Mouse (Mus musculus): ENCODE results near the gene Rpl23.
A peak's percentile ranks its signal among the peaks of the same experiment; 100 is the strongest.

Gene Rpl23

DNA sequence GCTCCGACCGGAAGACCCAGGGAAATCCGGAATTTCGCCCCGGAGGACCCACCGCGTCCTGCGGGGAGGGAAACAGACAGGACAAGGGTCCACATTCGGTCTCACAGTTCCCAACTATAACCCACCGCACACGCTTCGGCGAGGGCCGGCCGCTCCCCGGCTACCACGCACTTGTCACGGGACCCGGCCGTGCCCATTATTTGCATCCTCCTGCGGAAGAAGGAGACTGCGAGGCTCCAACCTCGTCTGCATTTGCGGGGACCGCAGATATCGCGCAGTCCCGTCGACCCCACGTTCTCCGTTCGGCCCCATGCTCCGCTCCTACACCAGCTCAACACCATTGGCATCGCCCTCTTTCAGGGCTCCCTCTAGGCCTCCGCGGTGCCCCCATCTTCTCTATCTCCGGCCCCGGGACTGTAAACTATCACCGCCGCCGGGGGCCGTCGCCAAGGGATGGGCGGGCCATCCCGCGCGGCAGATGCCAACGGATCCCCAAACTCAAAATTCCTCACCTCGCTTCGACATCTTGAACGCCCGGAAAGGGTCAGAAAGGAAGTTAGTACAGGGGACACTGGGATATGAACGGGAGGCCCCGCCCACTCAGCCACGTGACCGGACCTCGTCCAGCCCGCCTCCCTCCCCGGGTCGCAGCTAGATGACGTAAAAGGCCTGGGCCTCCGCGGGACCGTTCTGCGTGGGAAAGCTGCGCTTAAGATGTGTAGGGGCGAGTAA lies at the start of gene Rpl23:
Gene Rpl23 (minus strand): TSS at position 606 of the 732 bp plus-strand sequence.
- peak; percentile 98 for DNase-seq (ENCODE audit: low read depth, low spot score)

DNA sequence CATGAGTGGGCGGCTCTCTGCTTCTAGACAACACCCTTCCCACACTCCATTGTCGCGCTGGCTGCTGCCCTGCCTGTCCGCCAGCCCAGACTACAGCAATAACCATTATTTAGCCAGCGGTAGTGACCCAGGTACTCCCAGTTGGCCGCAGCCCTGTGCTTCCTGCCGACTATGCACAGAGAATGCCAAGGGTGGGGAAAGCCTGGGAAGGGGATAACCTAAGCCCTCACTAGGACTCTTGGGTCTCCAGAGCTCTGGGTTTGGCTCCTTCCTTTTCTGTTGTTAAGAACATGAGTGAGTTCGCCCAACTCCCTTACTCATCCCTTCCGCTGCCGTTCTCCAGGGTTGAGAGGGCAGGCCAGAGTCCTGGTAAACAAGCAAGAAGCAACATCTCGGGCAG lies 49.8 kb upstream of the Rpl23 start:
- DNase-seq (ENCODE audit: low read depth, low spot score) = no peak

DNA sequence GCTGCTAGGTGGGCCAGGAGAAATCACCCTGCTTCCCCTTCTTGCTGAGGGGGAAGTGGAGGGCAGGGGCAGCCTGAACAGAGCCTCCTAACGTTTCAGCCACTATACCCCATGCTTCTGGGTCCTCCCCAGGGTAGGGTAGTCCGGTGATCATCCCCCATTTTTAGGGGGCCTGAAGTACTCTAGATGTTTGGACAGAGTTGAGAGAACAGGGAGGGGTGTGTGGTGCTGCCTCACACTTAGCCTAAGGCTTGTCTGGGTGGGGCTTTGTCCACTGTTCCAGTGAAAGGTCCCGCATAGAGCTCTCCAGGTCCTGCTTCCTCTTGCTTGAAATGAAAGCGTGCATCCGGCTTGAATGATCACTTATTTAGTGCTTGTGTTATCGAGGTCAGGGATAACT lies 48.3 kb upstream of the Rpl23 start:
- DNase-seq (ENCODE audit: low read depth, low spot score) = peak; percentile 36

DNA sequence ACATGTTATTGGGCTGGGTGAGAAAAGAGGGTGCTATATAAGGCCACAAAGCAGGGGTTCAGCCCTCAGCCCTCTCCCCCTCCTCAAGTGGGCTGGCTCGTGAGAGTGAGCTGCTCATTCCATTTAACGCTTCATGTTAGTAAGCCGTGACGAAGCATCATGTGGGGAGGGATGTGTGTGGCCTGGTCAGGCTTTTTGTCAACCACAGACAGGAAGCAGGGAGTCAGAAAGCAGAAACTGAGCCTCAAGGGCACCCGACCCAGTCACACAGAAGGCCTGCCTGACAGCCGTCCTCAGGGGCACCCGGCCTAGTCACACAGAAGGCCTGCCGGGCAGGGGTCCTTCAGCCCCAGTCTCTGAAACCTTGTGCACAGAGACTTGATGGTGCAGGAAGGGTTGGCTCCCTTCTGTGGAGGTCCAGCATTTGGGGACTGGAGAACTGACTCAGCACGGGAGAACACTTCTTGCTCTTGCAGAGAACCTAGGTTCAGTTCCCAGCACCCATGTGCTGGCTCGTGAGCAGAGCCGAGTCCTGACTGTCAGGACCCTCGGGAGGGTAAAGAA lies 47.8 kb upstream of the Rpl23 start:
- DNase-seq (ENCODE audit: low read depth, low spot score) = no peak

DNA sequence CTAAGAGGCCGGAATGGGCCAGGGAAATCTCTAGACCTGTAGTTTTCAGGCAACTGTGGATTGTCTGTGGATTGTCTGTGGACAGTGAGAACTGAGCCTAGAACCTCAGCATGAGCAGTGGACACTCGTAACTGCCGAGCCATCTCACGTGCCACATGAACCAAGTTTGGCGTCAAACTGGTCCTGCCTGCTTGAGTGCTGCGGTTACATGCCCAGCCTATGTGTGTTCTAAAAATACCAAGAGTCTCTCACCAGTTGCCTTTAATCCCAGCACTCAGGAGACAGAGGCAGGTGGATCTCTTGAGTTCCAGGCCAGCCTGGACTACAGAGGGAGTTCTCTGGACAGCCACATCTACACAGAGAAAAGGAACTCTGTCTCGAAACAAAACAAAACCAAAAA lies 47.1 kb upstream of the Rpl23 start:
- no peak for DNase-seq (ENCODE audit: low read depth, low spot score)

DNA sequence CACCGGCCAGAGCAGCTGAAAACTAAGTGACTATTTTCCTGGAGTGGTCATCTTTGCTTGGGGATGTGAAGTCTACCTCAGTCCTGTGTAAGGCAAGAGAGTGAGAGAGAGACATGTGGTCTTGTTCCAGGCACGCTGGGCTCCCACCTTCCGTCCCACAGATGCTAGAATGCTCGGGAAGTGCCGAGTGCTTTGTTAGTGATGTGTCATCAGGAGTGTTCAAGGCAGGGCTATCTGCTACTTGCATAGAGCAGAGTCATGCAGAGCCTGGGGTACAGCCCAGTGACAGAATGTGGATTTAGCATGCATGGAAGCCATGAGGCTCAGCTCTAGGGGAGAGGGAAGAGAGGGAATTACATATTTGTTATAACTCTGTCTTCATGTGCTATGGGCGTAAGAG lies 45.4 kb upstream of the Rpl23 start:
- DNase-seq (ENCODE audit: low read depth, low spot score) = peak; percentile 54

DNA sequence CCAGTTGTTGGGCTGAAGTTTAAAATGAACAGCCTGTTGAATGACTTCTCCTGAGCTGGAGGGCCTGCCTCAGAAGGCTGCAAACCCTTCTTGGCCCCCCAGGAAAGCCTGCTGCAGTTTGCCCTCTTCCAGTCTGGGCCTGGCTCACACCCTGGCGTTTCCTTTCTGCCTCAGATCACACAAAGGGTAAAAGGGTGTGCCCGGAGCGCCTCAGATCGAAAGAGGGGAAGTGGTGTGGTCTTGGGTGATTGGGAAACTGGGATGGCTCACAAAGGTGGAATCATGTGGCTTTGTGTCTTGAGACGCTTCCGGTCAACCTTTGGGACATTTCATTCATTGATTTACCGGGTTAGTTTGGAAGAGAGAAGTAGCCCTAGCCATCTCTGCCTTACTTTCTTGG lies 44.2 kb upstream of the Rpl23 start:
- peak; percentile 58 for DNase-seq (ENCODE audit: low read depth, low spot score)

DNA sequence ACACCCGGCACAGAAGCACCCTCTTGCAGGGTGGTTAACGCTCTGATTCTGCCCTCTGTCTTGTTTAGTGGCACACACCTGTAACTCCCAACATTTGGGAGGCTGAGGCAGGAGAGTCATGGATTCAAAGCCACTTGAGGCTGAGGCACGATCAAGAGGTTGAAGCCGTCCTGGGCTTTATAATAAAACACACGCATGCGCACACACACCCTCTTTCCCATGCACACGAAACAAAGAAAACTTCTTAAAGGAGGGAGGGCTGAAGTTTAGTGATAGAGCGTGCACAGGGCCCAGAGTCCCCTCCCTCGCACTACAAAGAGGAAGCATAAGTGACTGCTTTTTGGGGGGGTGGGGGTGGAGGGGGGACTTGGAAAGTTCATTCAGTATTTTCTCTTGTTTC lies 43.7 kb upstream of the Rpl23 start:
- DNase-seq (ENCODE audit: low read depth, low spot score) = peak; percentile 63

DNA sequence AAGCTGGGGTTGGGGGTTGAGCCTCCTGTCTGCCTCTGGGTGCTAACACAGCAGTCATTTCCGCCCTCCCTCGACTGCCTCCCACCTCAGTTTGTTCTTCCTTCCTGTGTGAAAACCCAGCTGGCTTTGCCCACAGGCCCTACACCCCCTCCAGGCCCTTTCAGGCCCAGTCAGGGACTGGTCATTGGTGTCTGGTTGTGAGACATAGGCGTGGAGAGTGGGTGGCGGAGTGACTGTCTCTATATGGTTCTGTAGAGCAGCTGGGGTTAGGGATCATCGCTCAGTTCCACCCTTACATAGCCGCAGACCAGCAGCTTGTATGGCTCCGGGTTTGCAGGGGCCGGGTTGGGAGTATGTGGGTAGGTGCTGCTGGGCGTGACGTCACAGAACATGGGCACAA lies 43.1 kb upstream of the Rpl23 start:
- DNase-seq (ENCODE audit: low read depth, low spot score) = no peak

DNA sequence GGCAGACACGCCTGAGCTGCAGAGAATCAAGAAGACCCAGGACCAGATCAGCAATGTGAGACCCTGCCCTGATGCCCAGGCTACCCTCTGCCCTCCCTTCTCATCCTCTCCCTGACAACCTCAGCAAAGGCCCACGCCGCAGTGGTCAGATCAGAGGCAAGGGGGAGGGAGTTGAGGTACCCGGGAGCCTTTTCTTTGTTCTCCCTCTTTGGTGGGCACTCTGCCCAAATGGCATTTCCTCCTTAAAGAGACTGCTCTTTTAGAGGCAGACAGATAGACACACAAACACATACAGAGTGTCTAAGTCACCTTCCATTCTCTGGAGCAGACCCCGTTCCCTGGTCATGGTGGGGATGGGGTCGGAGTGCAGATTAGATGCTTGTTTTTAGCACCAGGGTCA lies 42.7 kb upstream of the Rpl23 start:
- no peak for DNase-seq (ENCODE audit: low read depth, low spot score)

DNA sequence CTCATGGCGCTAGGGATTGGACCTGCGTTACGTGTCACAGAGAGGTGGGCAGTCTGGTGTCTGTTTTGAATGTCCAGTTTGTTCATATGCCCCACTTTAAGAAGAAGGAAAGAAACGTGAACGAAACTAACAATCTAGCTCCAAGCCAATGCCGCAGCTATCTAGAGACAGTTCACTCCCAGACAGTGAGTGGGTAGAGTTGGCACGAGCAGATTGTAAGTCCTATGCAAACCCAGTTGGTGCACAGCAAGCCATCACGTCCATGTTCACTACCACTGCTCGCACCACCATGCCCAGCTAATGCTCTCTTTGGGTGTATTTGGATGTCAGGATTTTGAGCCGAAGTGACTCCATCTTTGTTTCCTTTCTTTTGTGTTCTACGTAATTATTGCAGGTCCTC lies 41.9 kb upstream of the Rpl23 start:
- DNase-seq (ENCODE audit: low read depth, low spot score) = no peak

DNA sequence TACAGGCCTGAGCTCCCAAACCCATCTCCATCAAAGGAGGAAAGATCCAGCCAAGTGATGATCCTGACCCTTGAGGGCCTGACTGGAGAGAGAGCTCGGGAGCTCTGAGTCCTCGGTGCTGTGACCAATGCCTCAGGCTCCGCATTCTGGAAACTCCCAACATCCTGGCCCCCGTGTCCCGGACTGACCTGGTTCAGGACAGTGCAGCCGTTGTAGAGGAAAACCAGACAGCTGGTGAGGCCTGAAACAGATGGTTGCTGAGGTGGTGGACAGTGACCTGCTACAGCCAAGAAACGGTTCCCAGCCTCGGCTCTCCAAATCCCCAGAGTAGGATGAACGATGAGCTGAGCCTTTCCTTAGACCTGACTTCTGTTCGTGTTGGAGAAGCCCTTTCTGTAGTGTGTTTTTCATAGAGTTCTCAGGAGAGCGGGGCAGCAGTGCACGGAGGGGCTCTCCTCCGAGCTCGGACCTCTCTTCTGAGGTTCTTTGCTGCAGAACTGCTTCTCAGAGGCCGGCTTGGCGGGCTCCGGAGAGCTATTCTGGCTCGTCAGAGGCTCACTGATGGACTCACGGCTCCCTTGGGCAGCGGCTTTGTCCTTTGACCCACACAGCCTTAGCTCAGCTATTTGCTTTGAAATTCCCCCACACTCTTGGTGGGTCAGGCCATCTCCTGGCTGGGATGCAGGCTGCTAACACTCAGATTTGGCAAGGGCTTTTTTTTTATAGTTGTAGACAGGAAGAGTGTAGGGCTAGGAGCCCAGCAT lies 40.8 kb upstream of the Rpl23 start:
- no peak for DNase-seq (ENCODE audit: low read depth, low spot score)

DNA sequence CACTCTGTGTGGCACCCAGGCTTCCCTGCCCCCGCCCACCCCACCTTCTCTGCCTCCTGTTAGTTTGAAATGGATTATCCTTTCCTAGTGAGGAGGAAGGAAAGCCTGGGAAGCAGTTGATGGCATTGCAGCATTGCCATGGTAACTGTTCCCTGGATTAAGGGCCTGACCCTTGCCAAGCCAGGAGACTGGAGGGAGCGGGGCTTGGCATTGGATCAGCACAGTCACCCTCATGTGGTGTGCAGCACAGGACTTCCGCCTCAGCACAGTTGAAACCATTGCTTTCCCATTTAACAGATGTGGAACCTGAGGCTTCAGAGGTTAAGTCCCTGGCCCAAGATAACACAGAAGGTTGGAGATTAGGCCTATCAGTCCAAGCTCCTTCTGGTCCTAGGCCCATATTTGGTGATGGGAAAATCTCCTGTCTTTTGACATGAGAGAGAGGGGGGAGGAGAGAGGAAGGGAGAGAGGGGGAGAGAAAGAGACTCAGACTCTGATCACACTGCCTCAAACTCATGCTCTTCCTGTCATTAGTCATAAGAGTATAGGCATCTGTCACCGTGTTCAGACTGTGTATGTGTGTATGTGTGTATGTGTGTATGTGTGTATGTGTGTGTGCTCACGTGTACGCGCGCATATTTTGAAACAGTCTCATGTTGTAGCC lies 39.3 kb upstream of the Rpl23 start:
- peak; percentile 27 for DNase-seq (ENCODE audit: low read depth, low spot score)

DNA sequence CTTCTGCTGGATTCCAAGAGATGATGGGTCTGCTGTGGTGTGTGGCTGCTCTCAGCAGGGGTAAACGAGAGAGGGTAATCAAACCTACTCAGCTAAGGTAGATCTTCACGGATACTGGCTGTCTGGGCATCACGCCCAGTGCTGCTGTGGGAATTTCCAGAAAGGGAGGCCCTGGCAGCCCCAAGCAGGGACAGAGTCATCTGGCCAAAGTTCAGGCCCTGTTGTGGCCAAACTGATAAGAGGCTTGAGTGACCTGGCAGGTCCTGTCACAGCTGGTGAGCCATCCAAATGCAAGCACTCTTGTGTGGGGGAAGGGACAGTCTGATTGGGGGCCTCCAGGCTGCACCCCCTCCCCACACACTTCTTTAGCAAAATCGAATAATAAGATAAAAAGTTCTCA lies 38.6 kb upstream of the Rpl23 start:
- DNase-seq (ENCODE audit: low read depth, low spot score) = no peak

DNA sequence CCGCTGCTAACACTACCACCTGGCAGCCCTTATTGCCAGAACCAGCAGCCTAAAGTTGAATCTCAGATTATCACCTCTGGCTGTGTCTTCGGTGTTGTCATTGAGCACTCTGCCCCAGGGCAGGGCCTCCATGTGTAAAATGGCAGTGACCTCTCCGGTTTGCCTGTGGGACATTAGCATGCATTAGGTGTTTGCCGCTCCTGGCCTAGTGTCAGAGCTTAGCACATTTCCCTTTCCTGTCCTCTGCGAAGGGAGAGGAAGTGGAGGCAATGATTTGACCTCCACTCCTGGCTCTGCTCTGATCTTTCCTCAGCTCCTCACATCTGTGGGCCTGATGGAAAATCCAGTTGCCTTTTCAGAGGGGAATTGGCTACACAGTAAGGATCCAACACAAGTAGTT lies 37.7 kb upstream of the Rpl23 start:
- DNase-seq (ENCODE audit: low read depth, low spot score) = no peak

DNA sequence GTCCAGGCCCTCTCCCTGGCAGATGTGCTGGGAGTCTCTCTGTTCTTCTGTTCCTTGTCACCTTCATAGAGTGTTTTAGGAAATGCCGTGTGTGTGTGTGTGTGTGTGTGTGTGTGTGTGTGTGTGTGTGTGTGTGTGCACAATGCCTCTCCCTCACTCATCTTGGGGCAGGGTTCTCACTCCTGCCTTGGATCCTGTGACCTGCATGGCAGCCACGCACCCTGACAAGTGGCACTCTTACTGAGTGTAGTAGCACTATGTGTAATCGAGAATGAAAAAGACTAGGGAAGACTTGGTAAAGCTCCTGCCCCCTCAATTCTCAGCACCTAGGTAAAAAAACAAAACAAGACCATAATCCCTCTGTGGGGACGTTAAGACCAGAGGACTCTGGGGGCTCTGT lies 36.9 kb upstream of the Rpl23 start:
- no peak for DNase-seq (ENCODE audit: low read depth, low spot score)

DNA sequence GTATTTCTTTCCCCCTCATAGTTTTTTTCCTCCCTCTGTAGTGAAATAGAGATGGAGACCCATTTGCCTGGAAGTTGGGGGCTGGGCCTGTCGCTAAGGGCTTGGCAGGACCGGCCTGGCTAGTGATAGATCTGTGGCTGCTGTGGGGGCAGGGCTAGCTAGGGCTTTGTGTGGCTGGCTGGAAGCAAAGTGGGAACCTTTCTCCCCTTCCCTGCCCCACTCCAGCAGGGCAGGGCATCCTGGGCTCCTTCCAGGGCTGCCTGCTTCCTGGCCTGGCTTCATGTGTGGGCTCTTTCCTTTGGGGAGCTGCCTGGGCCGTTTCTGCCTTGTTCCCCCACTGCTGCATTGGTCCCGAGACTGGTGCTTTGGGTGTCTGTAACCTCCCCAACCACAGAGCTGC lies 36.3 kb upstream of the Rpl23 start:
- DNase-seq (ENCODE audit: low read depth, low spot score) = peak; percentile 50

DNA sequence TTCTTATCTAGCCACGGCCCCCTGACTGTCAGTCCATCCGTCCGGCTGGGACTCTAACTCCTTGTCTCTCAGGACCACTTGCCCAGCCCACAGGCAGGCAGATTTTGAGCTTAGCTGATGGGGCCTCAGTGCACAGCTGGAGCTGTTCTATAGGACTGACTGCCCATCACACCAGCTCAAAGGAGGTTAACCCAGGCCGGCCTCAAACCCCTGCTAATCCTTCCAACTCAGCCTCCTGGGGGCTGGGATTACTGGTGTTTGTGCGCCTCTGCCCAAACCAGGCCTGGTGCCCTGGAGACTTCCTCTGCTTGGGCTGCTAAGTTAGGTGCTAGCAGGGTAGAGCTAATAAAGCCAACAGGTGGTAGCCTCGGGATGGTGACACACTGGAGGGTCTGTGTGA lies 35.8 kb upstream of the Rpl23 start:
- peak; percentile 19 for DNase-seq (ENCODE audit: low read depth, low spot score)

DNA sequence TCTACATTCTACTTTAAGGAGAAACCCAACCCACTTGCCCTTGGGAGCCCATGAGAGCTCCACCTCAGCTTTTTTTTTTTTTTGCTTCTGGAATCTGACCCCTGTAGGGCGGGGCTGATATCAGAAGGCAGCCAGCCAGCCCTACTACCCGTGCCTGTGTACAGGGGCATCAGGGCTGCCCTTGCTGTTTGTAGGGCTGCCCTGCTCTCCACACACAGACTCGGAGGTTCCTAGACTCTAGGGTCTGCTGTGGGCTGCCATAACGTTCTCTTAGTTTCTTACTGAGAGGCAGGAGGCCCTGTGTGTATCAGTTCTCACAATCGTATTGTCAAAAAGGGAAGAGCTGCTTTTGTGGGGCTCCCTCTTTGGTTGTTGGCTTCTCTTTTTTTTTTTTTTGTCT lies 35.1 kb upstream of the Rpl23 start:
- peak; percentile 77 for DNase-seq (ENCODE audit: low read depth, low spot score)

DNA sequence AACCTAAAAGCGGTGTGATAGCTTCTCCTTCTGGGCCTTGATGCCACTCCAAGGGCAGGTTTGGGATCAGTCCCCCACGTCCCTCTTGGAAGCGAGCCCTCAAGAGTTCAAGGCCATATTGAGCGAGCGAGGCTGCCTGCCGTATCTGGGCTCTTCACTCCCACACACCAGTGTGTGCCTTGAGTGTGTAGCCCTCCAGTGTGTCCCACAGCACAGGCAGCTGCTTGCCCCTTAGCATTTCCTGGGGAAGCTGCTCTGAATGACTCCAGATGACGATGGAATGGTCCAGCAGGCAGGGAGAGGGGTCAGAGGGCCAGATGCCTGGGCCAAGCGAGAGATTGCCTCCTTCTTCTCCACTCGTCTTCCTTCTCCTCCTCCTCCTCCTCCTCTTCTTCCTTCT lies 34.7 kb upstream of the Rpl23 start:
- peak; percentile 47 for DNase-seq (ENCODE audit: low read depth, low spot score)

DNA sequence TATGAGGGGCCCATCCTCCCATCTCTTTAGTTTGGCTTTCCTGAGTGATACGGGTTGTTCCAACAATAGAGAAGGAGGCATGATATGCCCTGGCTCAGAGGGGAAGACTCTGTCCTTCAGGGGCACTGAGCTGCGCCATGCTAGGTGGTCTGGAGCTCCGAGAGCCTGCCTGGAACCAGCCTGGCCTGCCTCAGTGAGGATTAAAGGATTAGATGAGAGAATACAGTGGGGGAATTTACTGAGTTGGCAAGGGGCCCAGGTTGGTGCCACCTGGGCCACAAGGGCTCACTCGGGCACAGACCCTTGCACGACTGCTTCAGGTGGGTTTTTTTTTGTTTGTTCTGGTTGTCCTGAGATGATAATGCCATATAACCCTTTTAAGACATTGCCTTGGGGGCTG lies 33.9 kb upstream of the Rpl23 start:
- no peak for DNase-seq (ENCODE audit: low read depth, low spot score)

DNA sequence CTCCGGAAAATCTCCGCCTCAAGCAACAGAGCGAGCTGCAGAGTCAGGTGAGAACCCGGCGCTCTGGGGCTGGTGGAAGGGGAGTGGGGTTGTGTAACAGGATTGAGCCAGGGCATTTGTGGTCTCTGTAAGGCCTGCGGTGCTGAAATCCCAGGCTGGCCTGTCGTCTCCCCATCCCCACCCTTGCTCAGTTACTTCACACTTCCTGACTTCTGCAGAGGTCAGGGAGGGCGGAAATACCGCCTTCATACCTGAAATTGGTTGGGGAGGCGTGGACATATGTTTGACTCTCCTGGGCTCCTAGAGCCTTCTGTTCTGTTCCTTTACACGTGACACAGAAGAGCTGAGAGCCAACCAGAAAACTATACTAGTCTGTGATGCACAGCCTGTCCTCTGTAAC lies 33.5 kb upstream of the Rpl23 start:
- peak; percentile 82 for DNase-seq (ENCODE audit: low read depth, low spot score)

Data from R1 (cell line).